Mouse (Mus musculus) layer of hippocampus, postnatal 10 days (tissue): ENCODE data around the gene Prkcb. TPM values are rescaled to one million over a fixed set of nuclear protein-coding genes. Genes with fewer than 3 reads are reported as not detected.

Experiments used
- DNase-seq, 2 experiments: peaks; one replicate each; pipeline ENCODE4 v3.0.0; 2021; ENCODE audit warnings: low spot score in 2 of 2
- total RNA-seq, 2 experiments: library from RNA; stranded (reverse); gene quantifications; 2 replicates each; pipeline ENCODE4 v1.2.3; 2021

Gene Prkcb
- total RNA-seq, 2 experiments from 2014 or later: 621 to 648 TPM

- DNase-seq: peak; percentile 92 to 93
Measured at GRCm38 (mm10) chr7:122459203-122459965, 170.8 kb downstream of the Prkcb start.

- DNase-seq: no peak
Measured at GRCm38 (mm10) chr7:122460020-122460419, 171.5 kb downstream of the Prkcb start.

- DNase-seq: peak; percentile 30 to 51
Measured at GRCm38 (mm10) chr7:122465823-122466549, 177.4 kb downstream of the Prkcb start.

GRCm38 (mm10) chr7:122466722-122467121 lies 178.2 kb downstream of the Prkcb start:
- no peak for DNase-seq

GRCm38 (mm10) chr7:122467831-122468230 lies 179.3 kb downstream of the Prkcb start:
- DNase-seq: no peak

- DNase-seq: peak; percentile 79 to 85
Measured at GRCm38 (mm10) chr7:122470370-122471280, 182.1 kb downstream of the Prkcb start.

- no peak for DNase-seq
Measured at GRCm38 (mm10) chr7:122472223-122472622, 183.7 kb downstream of the Prkcb start.

GRCm38 (mm10) chr7:122475038-122475437 lies 186.5 kb downstream of the Prkcb start:
- DNase-seq: no peak

GRCm38 (mm10) chr7:122476697-122477096 lies 188.1 kb downstream of the Prkcb start:
- no peak for DNase-seq

GRCm38 (mm10) chr7:122477118-122477517 lies 188.6 kb downstream of the Prkcb start:
- DNase-seq: no peak

GRCm38 (mm10) chr7:122477566-122478564 lies 189.3 kb downstream of the Prkcb start:
- DNase-seq: no peak

GRCm38 (mm10) chr7:122483949-122484348 lies 195.4 kb downstream of the Prkcb start:
- no peak for DNase-seq

- DNase-seq: no peak
Measured at GRCm38 (mm10) chr7:122487929-122488571, 199.5 kb downstream of the Prkcb start.

- no peak for DNase-seq
Measured at GRCm38 (mm10) chr7:122492041-122492440, 203.5 kb downstream of the Prkcb start.

GRCm38 (mm10) chr7:122492936-122493335 lies 204.4 kb downstream of the Prkcb start:
- DNase-seq: no peak

- no peak for DNase-seq
Measured at GRCm38 (mm10) chr7:122494088-122494487, 205.5 kb downstream of the Prkcb start.

GRCm38 (mm10) chr7:122497516-122497915 lies 209.0 kb downstream of the Prkcb start:
- no peak for DNase-seq

GRCm38 (mm10) chr7:122498461-122498860 lies 209.9 kb downstream of the Prkcb start:
- no peak for DNase-seq

GRCm38 (mm10) chr7:122499743-122500597 lies 211.4 kb downstream of the Prkcb start:
- peak in 1 of 2 experiments; percentile 19 for DNase-seq
